Mouse (Mus musculus): ENCODE data around the gene Chid1. TPM values are rescaled to one million over a fixed set of nuclear protein-coding genes. Genes with fewer than 3 reads are reported as not detected.

Chid1 gene
- polyA plus RNA-seq, 1 experiment from 2014 or later: 20.3 TPM

DNA sequence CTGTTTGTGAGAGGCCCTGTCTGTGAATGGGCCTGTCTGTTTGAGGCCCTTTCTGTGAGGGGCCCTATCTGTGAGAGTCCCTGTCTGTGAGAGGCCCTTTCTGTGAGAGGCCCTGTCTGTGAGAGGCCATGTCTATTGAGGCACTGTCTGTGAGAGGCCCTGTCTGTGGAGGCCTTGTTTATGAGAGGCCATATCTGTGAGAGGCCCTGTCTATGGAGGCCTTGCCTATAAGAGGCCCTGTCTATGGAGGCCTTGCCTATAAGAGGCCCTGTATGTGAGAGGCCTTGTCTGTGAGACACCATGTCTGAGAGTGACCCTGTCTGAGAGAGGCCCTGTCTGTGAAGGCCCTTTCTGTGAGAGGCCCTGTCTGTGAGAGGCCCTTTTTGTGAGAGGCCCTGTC lies 31.5 kb downstream of the Chid1 start:
- DNase-seq (ENCODE audit: low spot score): no peak

DNA sequence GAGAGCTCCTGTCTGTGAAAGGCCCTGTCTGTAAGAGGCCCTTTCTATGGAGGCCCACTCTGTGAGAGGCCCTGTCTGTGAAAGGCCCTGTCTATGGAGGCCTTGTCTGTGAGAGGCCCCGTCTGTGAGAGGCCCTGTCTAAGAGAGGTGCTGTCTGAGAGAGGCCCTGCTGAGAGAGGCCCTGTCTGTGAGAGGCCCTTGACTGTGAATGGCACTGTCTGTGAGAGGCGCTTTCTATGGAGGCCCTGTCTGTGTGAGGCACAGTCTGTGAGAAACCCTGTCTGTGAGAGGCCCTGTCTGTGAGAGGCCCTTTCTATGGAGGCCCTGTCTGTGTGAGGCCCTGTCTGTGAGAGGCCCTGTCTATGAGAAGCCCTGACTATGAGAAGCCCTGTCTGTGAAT lies 33.4 kb downstream of the Chid1 start:
- DNase-seq (ENCODE audit: low spot score): no peak

DNA sequence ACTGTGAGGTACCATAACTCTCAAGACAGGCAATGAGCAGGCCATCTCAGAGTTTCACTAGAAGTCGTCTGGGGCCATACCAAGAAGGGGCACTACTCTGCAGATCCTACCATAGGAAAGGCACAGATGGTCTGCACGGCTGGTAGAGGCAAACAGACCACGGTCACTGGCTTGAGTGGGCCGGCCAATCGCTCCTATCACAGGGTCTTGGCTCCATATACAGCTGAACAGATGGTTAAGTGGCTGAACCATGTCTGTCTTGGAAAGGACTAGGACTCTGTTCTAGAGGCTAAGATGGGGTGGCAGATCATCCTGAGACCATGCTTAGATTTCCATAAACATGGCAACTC lies 37.1 kb downstream of the Chid1 start:
- DNase-seq (ENCODE audit: low spot score): no peak

DNA sequence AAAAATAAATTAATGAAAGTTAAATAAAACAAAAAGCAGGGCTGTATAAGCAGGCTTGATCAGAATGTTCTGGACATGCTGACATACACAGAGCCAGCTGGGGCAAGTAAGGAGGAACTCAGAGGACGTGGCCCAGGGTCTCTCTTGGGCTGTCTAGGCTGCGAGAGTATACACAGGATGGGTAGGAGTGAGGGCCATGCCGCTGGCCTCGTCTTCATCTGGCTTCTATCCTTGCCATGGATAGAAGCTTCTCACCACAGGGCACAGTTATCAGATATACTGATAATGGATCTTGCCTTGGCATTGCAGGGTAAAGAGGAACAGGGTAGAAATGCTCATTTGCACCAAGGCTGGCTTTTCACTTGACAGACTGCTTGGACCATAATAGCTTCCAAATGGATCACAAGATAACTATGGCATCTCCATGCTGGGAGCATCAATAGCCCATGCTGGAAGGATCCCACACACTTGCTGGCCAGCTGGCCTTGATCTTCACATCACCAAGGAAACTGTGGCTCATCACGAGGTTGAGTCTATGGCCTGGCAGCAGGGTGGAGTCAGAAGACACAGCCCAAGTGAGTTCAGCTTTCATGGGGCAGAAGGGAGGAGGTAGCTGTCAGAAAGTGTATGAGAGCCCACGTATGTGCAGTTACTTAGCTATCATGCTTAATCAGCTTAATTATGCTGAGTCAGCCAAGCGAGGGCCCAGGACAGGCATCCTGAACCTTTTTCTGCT lies 37.7 kb downstream of the Chid1 start:
- no peak for DNase-seq (ENCODE audit: low spot score)

- DNase-seq (ENCODE audit: low spot score): no peak
Observed at GRCm38 (mm10) chr7:141497600-141497999, 42.1 kb downstream of the Chid1 start.

- no peak for DNase-seq (ENCODE audit: low spot score)
Observed at GRCm38 (mm10) chr7:141495940-141496339, 43.7 kb downstream of the Chid1 start.

GRCm38 (mm10) chr7:141495379-141495778 lies 44.3 kb downstream of the Chid1 start:
- DNase-seq (ENCODE audit: low spot score): no peak

GRCm38 (mm10) chr7:141493729-141494128 lies 45.9 kb downstream of the Chid1 start:
- no peak for DNase-seq (ENCODE audit: low spot score)

DNA sequence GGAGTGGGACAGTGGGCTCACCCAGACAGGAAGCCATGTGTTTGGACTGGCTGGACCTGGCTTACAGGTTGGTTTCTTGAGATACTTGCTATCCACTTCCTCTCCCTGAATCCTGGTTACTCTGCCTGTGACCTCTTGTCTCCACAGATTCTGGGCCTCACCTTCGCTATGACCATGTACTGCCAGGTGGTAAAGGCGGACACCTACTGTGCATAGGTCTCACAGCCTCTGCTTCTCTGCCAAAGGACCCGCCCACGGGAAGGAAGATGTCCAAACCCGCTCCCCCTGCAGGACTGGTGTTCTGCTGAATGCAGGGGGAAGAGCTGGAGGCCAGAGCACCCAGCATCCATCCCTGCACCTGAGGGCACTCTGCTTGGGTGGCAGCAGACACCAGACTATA lies 46.9 kb downstream of the Chid1 start:
- no peak for DNase-seq (ENCODE audit: low spot score)

- peak; percentile 34 for DNase-seq (ENCODE audit: low spot score)
Observed at GRCm38 (mm10) chr7:141491151-141491550, 48.5 kb downstream of the Chid1 start.

DNA sequence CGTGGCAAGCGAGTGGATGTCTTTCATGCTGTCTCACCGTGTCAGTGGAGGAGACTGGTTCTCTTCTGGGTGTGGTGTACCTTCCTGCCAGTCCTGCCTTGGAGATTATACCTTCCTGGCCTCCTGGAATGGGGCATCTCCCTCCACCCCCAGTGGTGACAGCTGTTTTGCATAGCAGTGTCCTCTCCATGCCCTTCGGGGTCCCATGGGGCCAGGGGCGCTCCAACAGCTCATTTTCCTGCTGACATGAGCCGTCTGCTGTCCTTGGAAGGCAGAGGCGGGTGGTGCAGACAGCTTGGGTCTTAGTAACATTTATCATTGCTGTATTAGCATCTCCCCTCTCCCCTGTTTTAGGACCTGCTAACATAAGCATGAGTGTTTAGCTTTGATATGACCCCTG lies 52.5 kb downstream of the Chid1 start:
- DNase-seq (ENCODE audit: low spot score): no peak

DNA sequence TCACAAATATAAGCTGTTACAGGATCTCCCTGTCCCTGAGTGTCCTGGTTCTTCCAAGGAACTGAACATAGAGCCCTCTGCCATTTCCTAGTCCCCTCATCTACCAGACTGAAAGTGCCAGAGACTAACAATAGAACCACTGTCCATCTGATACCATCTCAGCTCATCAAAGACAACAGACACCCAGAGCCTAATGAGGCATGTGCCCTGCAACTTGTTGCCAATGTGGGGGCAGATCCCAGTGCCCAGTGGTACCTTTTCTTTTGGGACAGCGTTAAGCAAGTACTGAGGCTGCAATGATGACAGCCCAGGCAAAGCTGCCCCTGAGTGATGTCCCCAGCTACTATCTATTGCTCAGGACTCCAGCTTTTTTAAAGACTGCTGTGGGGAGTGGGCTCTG lies 53.4 kb downstream of the Chid1 start:
- no peak for DNase-seq (ENCODE audit: low spot score)

- no peak for DNase-seq (ENCODE audit: low spot score)
Observed at GRCm38 (mm10) chr7:141485606-141486005, 54.1 kb downstream of the Chid1 start.

GRCm38 (mm10) chr7:141485186-141485585 lies 54.5 kb downstream of the Chid1 start:
- no peak for DNase-seq (ENCODE audit: low spot score)

DNA sequence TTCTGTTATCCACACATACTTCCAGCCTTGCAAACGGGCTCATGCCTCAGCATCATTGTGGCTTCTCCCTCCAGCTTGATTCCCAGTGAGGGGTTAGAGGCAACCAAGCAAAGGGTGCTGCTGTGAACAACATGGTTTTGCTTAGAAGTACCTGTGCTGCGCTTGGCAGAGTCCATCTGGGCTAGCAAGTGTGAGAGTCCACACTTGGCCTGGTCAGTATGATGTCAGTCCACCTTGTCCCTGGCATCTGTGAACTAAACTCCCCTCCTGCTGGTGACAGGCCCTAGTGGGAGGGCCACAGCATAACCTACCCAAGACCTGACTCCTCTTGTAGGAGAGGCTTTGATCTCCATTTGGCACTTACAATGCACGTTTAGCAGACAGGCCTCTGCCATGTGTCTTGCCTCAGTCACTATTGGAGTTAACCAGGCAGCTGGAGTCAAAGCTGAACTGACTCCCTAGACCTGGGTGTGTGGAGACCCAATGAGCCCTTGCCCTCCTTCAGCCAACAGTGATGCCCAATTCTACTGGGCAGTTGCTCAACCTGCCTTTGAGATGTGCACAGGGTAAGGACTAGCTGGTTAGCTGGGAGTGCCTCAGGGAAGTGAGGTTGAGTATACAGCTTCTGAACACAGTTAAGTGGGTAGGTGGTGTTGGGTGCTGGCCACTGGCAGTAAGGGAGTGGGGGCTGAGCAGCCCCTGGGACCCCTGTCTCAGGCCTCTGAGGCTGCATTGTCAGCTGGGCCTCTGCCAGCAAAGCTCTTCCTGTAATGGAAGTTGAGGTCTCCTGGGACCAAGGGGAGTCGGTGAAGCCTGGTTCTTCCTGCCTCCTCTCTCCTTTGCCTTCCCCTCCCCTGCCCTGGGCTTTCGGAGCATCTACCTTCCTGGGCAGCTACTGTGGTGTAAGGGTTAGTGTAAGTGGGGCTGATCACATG lies 55.2 kb downstream of the Chid1 start:
- DNase-seq (ENCODE audit: low spot score): no peak

- no peak for DNase-seq (ENCODE audit: low spot score)
Observed at GRCm38 (mm10) chr7:141483114-141483653, 56.5 kb downstream of the Chid1 start.

DNA sequence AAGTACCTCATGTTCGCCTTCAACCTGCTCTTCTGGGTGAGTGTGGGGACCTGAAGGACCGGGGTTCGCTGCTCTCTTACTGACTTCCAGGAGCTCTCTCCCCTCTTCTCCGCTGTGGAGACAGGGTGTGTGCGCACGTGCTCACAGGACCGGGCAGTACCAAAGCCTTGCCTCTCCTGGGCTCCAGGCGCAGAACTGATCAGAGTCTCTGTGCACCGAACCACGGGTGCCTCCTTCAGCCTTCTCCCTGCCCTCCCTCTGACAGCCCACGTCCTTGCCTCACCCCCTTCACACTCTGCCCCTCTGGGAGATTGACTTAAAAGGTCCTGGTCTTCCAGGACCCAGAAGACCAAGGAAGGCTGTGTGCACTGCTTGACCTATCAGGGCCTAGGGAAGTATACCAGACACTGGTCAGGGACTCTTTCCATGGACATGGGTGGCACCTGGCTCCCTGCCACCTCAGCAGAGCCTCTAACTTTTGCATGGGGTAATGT lies 57.1 kb downstream of the Chid1 start:
- no peak for DNase-seq (ENCODE audit: low spot score)

- DNase-seq (ENCODE audit: low spot score): no peak
Observed at GRCm38 (mm10) chr7:141481498-141482401, 57.9 kb downstream of the Chid1 start.

DNA sequence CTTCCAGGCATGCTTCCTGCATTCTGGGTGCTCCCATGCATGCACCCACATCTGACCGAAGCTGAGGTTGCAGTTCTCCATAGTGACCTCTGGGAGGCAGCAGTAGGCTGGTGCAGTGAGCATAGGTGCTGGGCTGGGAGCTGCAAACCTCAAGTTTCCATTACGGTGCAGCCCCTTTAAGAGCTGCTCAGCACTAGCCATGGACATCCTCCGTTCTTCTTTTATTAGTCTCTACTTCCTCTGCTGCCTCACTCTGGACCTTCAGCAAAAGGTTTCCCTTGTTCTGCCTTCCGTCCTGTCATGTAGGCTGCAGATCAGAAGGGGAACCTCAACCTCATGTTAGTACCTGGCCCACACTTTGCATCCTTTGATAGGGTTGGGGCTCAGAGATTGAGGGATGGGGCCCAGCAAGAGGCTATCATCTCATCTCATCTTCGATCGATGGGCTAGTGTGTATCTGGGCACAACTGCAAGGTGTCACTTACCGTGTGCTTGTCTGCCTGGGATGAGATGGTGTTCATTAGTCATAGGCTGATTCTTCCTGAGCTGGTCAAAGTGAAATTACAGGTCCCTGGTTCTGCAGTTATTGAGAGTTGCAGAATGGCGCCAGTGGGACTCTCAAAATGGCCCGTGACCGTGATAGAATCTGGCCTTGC lies 58.7 kb downstream of the Chid1 start:
- peak; percentile 87 for DNase-seq (ENCODE audit: low spot score)

DNA sequence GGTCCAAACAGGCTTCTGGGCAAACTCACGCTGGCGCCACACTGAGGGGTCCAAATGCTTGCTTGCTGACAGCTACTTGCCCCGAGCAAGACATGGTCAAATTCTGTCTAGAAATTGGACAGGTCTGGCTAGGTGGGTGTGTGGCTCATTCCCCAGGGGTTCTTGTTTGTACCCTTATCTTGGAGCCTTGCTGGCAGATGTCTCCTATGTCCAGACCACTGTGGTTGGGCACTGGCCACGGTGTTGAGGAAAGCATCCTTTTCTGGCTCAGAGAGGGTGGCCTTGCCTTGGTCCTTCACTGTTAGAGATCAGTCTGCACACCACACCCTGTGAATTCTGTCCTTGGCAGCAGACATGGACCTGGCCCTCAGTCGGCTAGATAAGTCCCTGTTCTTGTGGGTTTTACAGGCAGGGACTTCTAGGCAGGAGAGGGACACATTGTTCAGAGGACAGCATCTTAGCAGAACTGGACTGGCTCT lies 61.3 kb downstream of the Chid1 start:
- no peak for DNase-seq (ENCODE audit: low spot score)

Data from thymus, postnatal 0 days (tissue).